Mouse (Mus musculus): Measurements from ENCODE around the gene Prr19.

The Prr19 gene

DNA sequence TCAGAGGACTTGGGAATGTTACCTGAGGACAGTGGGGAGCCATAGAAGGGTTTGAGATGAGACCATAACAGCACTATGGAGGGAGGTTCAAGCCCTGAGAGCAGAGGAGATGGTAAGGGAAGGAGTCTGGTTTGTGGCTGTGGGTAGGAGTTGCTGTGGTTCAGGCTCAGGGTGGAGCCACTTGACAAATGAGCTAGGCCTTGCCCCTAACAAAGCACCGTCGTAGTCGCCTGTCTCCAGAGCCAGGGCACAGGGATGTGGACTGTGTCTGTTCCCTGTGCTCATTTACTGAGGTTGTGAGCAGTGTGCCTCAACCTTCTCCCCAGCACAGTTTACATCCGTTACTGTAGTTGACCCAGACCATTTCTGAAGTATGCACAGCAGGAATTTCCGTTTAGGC is 26.6 kb upstream of the Prr19 start:
- in situ Hi-C loops (cut with MboI, MseI) = loop anchor here (5.0 to 25.0 kb wide), 3 partner anchors 50 to 1963 kb away; partner anchors contain the start of genes Coq8b (in 1 of the 2), Dedd2 (in 1 of the 2), Itpkc (in 1 of the 2) and Zfp526 (in 1 of the 2)

DNA sequence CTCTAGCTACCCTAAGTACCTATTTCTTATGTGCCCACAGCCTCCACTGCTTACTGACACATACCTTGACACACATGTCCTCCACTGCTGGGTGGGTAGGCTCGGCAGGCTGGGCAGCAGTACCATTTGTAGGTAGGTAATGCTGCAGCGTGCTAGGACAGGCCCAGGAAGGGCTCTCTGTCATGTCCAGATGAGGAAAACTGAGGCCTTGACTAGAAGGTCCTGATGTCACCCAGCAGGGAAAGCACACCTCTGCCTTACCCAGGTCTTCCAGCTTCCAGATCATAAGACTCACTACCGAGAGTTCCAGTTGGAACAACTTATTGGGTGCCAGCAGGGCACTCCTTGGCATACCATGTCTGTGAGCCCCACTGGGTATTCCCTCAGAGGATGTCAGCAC is 26.2 kb upstream of the Prr19 start:
- in situ Hi-C loops (cut with MboI, MseI) = loop anchor here (5.0 to 25.0 kb wide), 3 partner anchors 50 to 1962 kb away; partner anchors contain the start of genes Coq8b (in 1 of the 2), Dedd2 (in 1 of the 2), Itpkc (in 1 of the 2) and Zfp526 (in 1 of the 2)

DNA sequence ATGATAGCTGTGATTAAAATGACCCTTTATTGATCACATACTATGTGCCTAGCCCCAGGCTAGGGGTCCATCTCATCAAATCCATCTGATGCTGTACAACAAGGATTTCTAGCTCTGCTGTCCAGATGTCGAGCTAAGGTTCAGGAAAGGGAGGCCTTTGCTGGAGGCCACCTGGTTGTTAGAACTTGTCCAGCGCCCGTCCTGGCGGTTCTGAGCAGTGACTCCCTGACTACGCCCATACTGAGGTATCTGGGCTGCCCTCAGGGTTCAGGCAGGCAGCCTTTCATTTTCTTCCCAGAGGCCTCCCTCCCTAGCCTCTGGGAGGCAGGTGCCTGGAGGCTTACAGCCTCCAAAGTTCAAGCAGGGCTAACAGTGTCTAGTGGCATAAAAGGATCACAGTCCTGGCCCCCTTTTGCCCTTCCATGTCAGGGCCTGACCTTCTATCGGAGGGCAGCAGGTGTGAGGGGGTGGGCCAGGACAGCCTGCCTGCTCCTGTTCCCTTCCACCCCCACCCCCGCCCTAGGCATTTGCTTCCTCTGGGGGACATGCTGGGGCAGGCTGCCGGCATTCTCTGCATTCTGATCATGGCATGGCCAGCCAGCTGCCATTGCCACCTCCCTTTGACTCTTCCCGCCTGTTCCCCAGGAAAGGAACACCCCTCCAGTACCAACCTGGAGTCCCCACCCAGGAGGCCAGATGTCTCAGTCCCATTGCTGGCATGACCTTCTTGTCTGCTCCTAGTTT is 25.5 kb upstream of the Prr19 start:
- in situ Hi-C loops (cut with MboI, MseI) = loop anchor here in 1 of 2 experiments (5.0 to 10.0 kb wide), 2 partner anchors 51 to 143 kb away; partner anchors contain the start of genes Dedd2 and Zfp526

DNA sequence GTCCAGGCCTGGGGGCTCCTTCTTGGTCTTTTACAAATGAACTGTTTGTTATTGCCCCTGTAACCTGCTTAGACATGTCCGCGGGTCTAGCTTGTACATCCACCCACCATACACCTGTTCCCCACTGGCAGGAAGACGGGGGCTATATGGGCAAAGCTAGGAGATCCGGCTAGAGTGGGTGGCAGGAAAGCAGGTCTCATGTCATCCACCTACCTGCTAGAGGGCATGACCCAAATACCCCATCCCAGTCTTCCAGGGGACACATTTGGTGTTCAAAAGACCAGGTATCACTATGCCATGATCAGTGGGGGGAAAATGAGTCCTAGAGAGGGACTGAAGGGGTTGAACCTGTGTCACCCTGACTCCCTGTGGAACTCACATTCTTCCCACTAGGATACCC is 23.8 kb upstream of the Prr19 start:
- in situ Hi-C loops (cut with MboI, MseI) = loop anchor here in 1 of 2 experiments (5.0 to 10.0 kb wide), 2 partner anchors 53 to 145 kb away; partner anchors contain the start of genes Dedd2 and Zfp526

DNA sequence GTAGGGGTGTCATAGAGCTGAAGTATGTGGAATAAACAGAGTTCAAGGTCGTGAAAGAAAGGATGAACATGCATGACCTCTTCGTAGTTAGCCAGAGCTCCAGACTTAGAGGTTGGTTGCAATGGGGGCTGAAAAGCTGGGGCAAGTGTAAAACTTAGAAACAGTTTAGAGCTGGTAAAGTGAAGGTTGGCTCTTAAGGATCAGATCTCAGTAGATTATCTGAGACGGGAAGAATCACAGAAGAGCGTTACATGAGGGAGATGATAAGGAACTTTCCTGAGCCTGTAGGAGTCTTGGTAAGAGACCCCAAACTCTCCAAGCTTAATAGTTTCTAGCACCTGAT is 23.2 kb upstream of the Prr19 start:
- in situ Hi-C loops (cut with MboI, MseI) = loop anchor here in 1 of 2 experiments (5.0 to 10.0 kb wide), 2 partner anchors 53 to 146 kb away; partner anchors contain the start of genes Dedd2 and Zfp526

DNA sequence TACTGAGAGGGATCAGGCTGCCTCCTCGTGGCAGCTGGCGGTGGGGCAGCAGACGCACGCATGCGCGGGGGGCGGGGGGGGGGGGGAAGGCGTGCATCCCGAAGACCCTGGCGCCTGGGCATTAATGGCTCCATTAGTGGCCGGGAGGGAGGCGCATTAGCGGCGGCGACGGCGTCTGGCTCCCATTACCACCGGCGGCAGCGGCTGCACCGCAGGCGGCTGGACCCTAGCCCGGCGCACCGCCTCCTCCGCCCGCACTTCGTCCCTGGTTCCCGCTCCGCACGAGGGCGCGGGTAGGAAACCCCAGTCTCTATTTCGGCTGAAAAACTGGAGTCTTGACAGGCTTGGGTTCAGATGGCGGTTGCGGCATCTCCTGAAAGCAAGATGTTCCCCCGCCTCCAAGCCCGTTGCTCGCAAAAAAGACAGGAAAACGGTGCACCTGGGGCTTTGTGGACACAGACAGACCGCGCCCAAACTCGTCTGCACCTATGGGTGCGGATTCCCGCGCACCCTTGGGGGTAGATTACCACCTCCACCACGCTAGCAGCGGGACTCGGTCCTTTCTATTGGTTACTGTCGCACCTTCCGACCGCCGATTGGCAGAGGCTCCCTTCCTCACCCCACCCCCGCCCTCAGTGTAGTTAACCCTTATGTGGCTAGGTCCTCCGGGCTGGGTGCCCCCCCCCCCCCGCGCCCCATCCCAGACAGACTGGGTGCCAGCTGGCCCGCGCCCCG is 22.7 kb upstream of the Prr19 start:
- in situ Hi-C loops (cut with MboI, MseI) = loop anchor here in 1 of 2 experiments (5.0 to 10.0 kb wide), 2 partner anchors 54 to 146 kb away; partner anchors contain the start of genes Dedd2 and Zfp526

DNA sequence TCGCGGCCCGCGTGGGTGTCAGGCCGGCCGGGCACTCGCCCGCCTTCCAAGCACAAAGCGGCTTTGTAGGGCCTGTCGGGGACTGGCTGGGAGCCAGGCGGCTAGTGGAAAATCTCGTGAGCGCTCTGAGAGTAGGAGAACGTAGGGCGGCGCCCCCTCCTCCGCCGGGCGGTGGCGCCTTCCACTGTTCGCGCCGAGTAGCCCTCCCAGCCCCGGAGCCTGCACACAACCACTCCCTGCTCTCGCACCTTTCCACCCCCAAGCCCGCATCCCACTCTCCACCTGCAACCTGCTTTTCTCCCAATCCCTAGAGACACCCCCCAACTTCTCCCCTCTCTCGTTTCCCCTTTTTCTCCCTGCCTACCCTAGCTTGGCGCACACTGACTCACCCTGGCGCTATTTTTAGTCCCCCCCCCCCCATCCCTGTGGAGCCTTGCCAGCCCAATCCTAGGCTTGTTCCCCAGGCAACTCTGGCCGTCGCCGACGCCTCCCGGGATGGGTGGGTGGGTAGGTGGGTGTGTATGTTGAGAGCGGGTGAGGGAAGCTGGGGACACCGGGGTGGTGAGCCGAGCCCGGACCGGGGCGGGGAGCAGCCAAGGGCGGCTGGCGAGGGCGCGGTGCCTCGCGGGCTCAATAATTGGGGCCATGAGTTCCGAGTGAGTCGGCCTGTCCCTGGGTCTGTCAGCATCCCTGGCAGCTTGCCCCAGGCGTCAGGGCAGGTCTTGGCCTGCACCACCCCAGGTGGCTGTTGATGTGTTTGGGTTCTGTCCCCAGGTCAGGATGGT is 21.9 kb upstream of the Prr19 start:
- in situ Hi-C loops (cut with MboI, MseI) = loop anchor here in 1 of 2 experiments (5.0 to 10.0 kb wide), 2 partner anchors 54 to 147 kb away; partner anchors contain the start of genes Dedd2 and Zfp526

DNA sequence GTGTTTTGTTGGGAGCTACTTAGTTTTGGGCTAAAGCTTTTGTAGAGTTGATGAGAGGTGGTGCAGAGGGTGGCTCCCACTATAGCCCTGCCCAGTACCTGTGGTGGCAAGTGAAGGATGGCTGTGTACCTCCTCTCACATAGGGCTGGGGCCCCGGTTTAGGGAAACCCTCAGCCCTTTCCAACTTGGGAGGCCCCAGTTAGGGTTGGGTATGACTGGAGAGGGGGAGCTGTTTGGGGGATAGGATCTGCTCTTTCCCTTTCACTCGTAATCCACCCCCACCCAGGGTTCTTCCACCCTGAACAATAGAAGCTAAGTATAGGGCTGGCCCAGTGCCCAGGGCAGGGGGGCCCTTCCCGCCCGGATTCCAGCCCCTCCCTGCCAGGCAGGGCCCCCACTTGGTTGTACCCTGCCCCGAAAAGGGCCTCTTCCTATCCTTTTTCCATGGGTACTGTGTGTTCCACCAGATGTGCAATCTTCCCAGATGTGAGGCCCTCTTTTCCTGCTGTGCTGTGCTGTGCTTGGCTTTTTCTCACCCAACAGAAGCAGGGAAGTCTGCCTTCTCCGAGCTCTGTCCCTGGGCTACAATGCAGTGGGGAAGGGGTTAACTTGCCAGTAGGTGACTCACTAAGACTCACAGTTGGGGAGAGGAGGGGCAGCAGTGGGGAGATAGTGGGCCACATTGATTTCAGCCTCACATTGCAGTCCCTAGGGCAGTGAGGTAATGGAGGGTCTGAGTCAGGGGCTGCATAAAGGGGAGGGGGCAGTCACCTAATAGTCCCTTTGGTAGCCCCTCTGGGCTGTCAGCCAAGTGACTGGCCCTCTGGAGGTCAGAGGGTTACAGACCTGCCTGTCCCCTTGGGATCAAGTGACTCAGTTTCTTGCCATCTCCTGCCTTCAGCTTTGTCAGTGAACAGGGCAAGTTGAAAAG is 21.1 kb upstream of the Prr19 start:
- in situ Hi-C loops (cut with MboI, MseI) = loop anchor here (5.0 to 10.0 kb wide), 2 partner anchors 55 to 148 kb away; partner anchors contain the start of genes Dedd2 (in 2 of the 2) and Zfp526 (in 2 of the 2)

DNA sequence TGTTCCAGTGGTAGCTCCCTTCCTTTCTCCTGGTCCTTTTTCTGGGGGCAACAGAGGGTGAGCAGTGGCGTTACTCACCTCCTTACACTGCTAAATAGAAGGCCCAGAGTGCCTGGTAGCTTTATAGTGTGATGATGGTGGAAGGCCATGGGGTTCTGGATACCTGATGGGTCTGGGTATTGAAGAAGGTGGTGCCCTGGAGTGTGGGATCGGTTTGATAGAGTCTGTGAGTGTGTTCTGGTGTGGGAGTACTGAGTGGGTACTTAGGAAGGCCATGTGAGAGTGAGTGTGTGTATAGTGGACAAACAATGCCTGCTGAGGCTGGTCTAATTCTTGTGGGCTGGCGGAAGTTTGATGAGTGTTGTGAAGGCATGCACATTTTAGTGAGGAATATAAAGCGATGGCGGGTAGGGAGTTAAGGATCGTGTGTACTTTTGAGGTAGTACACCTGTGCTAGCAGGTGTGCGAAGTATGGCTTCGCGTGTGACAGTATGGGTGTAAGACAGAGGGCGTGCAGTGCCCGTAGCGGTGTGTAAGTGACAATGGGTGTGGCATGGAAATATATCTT is 20.0 kb upstream of the Prr19 start:
- in situ Hi-C loops (cut with MboI, MseI) = loop anchor here in 1 of 2 experiments (10.0 kb wide), 1 partner anchor 56 kb away; the partner anchor contains the start of genes Dedd2 and Zfp526

DNA sequence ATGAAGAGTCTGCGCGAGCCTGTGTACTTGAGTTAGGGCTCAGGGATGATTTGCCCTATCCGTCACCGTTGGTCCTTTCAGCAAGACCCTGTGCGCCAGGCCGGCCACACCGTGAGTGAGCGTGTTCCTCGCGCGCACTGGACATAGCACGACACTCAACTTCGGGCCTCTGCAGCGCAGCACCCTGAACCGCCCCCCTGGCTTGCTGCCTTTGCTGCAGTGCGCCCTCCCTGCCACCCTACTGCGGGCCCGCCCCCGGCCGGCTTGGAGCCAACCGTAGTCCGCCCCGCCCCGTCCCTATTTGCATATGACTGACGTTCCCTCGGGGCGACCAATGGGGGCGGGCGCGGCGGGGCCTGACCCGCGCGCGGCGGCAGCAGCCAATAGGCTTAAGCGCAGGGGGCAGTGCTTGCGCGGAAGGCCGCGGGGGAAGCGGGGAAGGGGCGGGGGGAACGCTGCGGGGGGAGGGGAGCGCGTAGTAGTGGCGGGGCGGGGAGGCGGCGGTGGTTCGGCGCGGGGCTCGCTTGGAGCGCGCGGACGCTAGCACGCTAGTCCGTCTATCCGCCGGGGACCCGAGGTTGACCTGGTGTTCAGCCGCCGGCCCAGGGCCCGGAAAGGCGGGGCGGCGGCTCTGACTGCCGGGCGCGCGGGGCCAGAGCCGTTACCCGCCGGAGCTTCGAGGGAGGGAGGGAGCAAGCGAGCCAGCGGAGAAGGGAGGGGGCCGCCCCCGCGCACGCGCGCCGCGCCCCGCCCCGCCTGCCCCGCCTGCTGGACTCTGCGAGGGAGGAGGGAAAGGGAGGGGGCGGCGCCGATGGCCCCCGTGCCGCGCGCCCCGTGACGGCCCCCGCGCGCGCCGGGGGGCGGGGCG is 19.2 kb upstream of the Prr19 start:
- in situ Hi-C loops (cut with MboI, MseI) = loop anchor here in 1 of 2 experiments (10.0 kb wide), 1 partner anchor 57 kb away; the partner anchor contains the start of genes Dedd2 and Zfp526

DNA sequence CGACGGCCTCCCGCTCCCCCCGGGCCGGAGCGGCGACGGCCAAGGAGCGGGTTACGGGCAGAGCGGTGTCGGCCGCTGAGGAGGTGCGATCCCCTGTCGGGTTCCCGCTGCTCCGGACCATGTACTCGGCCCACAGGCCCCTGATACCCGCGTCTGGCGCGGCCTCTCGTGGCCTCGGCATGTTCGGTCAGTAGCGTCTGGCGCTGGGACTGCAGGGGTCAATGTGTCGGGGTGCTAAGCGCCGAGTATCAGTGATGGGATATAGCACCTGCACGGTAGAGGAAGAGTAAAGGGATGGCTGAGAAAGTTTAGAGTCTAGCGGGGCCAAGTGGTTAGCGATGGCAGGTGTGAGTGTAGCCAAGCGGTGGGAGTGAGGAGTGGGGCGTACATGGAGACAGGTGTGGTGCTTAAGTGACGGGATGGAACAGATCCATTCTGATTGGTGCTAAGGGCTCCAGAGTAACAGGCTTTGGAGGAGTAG is 18.4 kb upstream of the Prr19 start:
- in situ Hi-C loops (cut with MboI, MseI) = loop anchor here in 1 of 2 experiments (10.0 kb wide), 1 partner anchor 58 kb away; the partner anchor contains the start of genes Dedd2 and Zfp526

DNA sequence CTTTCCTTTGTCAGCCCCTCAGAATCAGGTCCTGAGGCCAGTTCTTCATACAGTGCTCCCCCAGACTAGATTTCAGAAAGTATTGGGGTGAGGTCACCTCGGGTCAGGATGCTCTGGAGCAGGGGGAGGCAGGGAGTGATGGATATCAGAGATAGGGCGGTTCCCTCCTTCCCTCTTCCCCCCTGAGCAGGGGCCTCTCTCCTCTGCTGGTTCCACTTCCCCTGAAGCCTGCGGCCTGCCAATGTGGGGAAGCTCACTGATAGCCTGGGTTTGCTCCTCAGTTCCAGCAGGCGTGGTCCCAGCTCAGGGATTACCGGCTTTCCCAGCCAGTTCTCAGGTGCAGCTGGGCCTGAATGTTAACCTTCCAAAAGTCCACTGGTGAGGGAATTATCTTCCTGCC is 17.6 kb upstream of the Prr19 start:
- in situ Hi-C loops (cut with MboI, MseI) = loop anchor here in 1 of 2 experiments (10.0 kb wide), 1 partner anchor 59 kb away; the partner anchor contains the start of genes Dedd2 and Zfp526

DNA sequence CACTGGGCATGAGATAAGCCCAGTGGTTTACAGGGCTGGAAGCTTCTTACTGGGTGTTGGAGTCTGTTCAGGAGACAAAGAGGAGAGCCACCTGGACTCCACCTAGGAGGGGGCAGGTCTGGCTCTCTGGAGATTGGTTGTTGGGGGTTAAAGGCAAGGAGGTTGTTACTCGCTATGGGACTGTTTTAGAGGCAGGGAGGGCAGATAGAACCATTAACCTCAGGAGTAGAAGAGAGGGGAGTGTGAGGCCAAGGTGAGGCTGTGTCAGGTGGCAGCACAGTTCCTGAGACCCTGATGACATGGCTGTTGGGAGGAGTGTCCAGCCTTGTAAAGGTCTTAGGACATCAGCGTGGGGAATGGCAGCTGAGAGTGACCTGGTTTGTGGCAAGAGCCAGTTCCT is 17.0 kb upstream of the Prr19 start:
- in situ Hi-C loops (cut with MboI, MseI) = loop anchor here in 1 of 2 experiments (10.0 kb wide), 1 partner anchor 59 kb away; the partner anchor contains the start of genes Dedd2 and Zfp526

DNA sequence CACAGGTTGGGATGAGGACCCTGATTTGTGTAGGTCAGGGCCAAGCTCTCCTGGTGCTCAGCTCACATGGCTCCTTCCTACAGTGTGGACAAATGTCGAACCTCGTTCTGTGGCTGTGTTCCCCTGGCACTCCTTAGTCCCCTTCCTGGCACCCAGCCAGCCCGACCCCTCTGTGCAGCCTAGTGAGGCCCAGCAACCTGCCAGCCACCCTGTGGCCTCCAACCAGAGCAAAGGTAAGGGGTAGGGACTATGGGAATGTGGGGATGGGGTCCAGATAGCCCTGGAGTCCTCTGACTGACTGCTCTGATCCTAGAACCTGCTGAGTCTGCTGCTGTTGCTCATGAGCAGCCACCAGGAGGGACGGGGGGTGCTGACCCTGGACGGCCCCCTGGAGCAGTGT is 16.4 kb upstream of the Prr19 start:
- in situ Hi-C loops (cut with MboI, MseI) = loop anchor here in 1 of 2 experiments (10.0 kb wide), 1 partner anchor 60 kb away; the partner anchor contains the start of genes Dedd2 and Zfp526

DNA sequence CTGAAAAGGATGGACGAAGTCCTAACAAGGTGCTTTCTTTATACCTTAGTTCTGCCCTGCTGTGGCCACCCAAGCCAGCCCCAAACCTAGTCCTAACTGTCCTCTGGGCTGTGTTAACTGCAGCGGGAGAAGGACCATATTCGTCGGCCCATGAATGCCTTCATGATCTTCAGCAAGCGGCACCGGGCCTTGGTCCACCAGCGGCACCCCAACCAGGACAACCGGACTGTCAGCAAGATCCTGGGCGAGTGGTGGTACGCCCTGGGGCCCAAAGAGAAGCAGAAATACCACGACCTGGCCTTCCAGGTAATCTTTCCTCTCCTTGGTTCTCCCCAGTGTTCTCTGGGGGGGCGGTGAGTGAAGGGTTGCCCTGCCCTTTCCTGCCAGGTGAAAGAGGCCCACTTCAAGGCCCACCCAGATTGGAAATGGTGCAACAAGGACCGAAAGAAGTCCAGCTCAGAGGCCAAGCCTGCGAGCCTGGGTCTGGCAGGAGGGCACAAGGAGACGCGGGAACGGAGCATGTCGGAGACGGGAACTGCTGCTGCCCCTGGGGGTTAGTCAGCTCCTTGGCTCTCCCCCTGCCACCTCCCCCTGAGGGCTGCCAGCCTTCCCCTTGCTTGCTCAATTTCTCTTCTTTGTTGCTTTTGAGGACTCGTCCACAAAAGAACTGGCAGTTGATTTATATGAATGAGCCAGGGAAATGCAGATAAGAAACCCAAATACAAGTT is 15.5 kb upstream of the Prr19 start:
- in situ Hi-C loops (cut with MboI, MseI) = loop anchor here in 1 of 2 experiments (10.0 kb wide), 1 partner anchor 61 kb away; the partner anchor contains the start of genes Dedd2 and Zfp526

DNA sequence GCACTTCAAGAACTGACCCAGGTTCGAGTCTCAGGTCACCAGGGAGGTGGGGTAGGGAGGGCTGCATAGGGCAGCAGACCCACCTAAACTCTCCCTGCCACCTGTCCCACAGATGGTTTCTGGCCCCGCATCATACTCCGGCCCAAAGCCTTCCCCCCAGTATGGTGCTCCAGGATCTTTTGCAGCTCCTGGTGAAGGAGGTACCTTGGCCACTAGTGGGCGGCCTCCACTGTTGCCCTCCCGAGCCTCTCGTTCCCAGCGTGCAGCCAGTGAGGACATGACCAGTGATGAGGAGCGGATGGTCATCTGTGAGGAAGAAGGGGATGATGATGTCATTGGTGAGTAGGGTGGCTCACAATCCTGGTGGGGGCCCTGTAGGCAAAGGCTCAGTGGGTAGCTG is 14.2 kb upstream of the Prr19 start:
- in situ Hi-C loops (cut with MboI, MseI) = loop anchor here in 1 of 2 experiments (10.0 kb wide), 1 partner anchor 62 kb away; the partner anchor contains the start of genes Dedd2 and Zfp526

DNA sequence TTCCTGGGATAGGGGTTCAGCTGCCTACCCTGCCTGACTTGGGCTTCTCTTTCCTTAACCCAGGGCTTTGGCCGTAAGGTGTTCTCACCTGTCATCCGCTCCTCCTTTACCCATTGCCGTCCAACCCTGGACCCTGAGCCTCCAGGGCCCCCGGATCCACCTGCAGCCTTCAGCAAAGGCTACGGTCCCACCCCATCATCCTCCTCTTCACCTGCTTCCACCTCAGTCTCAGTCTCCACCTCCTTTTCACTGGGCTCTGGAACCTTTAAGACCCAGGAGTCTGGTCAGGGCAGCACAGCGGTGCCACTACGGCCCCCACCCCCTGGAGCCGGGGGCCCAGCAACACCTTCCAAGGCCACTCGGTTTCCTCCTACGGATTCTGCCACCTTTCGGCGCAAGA is 13.2 kb upstream of the Prr19 start:
- in situ Hi-C loops (cut with MboI, MseI) = loop anchor here in 1 of 2 experiments (10.0 kb wide), 1 partner anchor 63 kb away; the partner anchor contains the start of genes Dedd2 and Zfp526
